Mouse (Mus musculus) bone marrow macrophage, adult 2 months (primary cell): ENCODE data around the gene Dse.
"Not testable (repeated sequence)": the region's sequence is repeated elsewhere in the genome, so short reads cannot be mapped to it uniquely, and the experiment has no call there.

Experiments used
- CTCF ChIP-seq: IDR thresholded peaks from 2 replicates; pipeline ENCODE4 v1.5.1; 2012; ENCODE audit warnings: low read depth, mild to moderate bottlenecking, low read length, moderate library complexity
- POLR2A ChIP-seq: IDR thresholded peaks from 2 replicates; pipeline ENCODE4 v1.6.1; 2012; ENCODE audit warnings: mild to moderate bottlenecking, low read depth, low read length, borderline replicate concordance

DNA sequence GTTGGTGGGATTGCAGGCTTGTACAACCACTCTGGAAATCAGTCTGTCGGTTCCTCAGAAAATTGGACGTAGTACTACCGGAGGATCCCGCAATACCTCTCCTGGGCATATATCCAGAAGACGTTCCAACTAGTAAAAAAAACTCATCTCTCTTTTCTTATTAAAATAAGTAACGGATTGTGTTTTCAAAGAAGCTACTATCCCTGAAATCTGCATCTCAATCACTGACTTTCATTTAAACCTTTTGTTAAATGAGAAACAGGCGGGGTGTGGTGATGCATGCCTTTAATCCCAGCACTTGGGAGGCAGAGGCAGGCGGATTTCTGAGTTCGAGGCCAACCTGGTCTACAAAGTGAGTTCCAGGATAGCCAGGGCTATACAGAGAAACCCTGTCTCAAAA, 45.3 kb upstream of the Dse start:
- TF ChIP-seq CTCF, POLR2A: not testable (repeated sequence)
